Mouse (Mus musculus) inflammation-experienced regulatory T-cells (primary cell): ENCODE data around the gene Rftn2. TPM values are rescaled to one million over a fixed set of nuclear protein-coding genes. Genes with fewer than 3 reads are reported as not detected.

Experiments used
- polyA plus RNA-seq, 2 experiments: library from polyadenylated mRNA; unstranded; fragments of 100-300 nt; shearing (Covaris generic); gene quantifications; one replicate each; pipeline ENCODE4 v1.2.1; 2017

Gene Rftn2
- polyA plus RNA-seq, result 1 to 10 TPM; 5.2 to 9.1 TPM

DNA sequence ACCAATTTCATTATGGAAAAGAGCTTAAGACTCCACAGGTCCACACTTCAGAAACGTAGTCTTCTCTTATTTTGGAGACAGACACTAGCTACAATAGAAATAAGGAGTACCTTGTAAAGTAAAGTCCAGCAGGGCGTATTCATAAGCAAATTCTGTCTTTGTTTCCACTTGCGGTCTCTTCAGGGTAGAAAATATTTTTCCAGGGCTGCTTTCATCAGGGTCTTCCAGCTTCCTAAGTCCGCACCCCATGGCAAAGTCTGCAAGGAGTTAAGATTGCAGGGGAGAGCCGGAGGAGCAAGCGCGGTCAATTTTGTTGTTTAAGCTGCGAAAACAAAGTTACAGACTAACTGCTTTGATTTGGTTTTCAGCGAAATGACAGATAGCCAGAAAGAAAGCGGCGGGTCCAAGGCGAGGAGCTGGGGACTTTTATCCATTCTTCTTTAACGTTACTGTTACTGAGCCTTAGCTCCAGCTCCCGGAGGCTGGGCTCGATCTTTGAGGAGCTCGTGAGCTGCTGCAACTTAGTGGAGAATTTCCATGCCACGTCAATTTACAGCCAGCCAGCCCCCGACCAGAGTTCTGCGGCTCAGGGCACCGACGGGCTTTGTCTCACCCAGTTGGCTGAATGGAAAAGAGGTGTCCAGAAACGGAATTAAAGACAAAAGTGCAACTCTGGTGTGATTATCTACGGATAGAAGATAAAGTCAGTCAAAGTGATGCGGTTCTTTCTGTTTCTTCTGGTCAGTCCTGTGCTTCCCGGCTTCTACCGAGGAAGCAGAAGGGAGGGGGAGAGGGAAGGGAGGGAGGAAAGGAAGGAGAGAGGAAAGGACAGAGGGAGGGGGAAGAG lies at the start of gene Rftn2:
Gene Rftn2, minus strand, starts transcription at position 772 of the 847 bp plus-strand sequence.

GRCm38 (mm10) chr1:55236890-55237642 lies 10.5 kb upstream of the Rftn2 start, which contains the start of gene Mars2:
TSS of gene Mars2 (plus strand) at chr1:55237177.

GRCm38 (mm10) chr1:55130943-55131401 lies 95.6 kb downstream of the Rftn2 start, which contains the start of gene Mob4:
TSS of gene Mob4 (plus strand) at chr1:55131231.

Other genes with a start within 250 kb of the Rftn2 start
- gene Sf3b1, start 199.3 kb downstream of the Rftn2 start, polyA plus RNA-seq, result 100 to 1,000 TPM; 537 to 561 TPM
- gene Coq10b, start 174.0 kb downstream of the Rftn2 start, polyA plus RNA-seq, result 10 to 100 TPM; 34.0 to 43.1 TPM
- gene Hspe1, start 138.7 kb downstream of the Rftn2 start, polyA plus RNA-seq, result 100 to 1,000 TPM; 147 to 165 TPM
- gene Hspd1, start 138.5 kb downstream of the Rftn2 start, polyA plus RNA-seq, result 100 to 1,000 TPM; 139 to 171 TPM
- 10 to 100 TPM; 98.7 TPM for gene Mob4, start 95.6 kb downstream of the Rftn2 start, polyA plus RNA-seq
- gene Mars2, start 10.4 kb upstream of the Rftn2 start, polyA plus RNA-seq, result 1 to 10 TPM; 2.5 to 3.9 TPM
- 1 to 10 TPM; 2.5 to 3.7 TPM for gene Boll, start 136.7 kb upstream of the Rftn2 start, polyA plus RNA-seq
- gene Plcl1, start 179.1 kb upstream of the Rftn2 start, polyA plus RNA-seq, result 1 to 10 TPM; 7.4 to 9.6 TPM